Mouse (Mus musculus): ENCODE measurements around the gene Cyp2t4. TPM values are rescaled to one million over a fixed set of nuclear protein-coding genes. Genes with fewer than 3 reads are reported as not detected.

Cyp2t4 gene
- total RNA-seq, 1 experiment from 2014 or later = not detected

Other genes starting within 250 kb of the Cyp2t4 start
- not detected in 3 replicates for gene Cyp2a22, start 214.3 kb upstream of the Cyp2t4 start, total RNA-seq (2017)
- gene Cyp2a12, start 124.6 kb upstream of the Cyp2t4 start, total RNA-seq (2017) = not detected in 3 replicates
- not detected in 3 replicates for gene Cyp2f2, start 33.8 kb upstream of the Cyp2t4 start, total RNA-seq (2017)
- gene Egln2, start 13.1 kb downstream of the Cyp2t4 start, total RNA-seq (2017) = 51.9 to 73.8 TPM (median 54.0 TPM) in 3 replicates
- gene Rab4b, start 25.2 kb downstream of the Cyp2t4 start, total RNA-seq (2017) = 19.0 to 40.2 TPM (median 40.1 TPM) in 3 replicates
- not detected in 3 replicates for gene Gm21983, start 27.4 kb downstream of the Cyp2t4 start, total RNA-seq (2017)
- gene Mia, start 27.4 kb downstream of the Cyp2t4 start, total RNA-seq (2017) = 2.7 TPM in 1 of 3 replicates, not detected in the others
- gene BC024978, start 42.1 kb downstream of the Cyp2t4 start, total RNA-seq (2017) = 0.53 to 4.7 TPM (median 1.0 TPM) in 3 replicates
- 29.2 to 37.2 TPM (median 29.4 TPM) in 3 replicates for gene Snrpa, start 42.6 kb downstream of the Cyp2t4 start, total RNA-seq (2017)
- 6.7 to 9.7 TPM (median 9.1 TPM) in 3 replicates for gene Itpkc, start 74.9 kb downstream of the Cyp2t4 start, total RNA-seq (2017)
- 7.0 to 22.6 TPM (median 19.4 TPM) in 3 replicates for gene Coq8b, start 79.3 kb downstream of the Cyp2t4 start, total RNA-seq (2017)
- gene Numbl, start 104.7 kb downstream of the Cyp2t4 start, total RNA-seq (2017) = 1.2 to 2.5 TPM (median 2.1 TPM) in 3 replicates
- 0.68 TPM in 1 of 3 replicates, not detected in the others for gene Ltbp4, start 184.0 kb downstream of the Cyp2t4 start, total RNA-seq (2017)
- gene Shkbp1, start 202.3 kb downstream of the Cyp2t4 start, total RNA-seq (2017) = 33.3 to 47.0 TPM (median 39.9 TPM) in 3 replicates
- not detected in 3 replicates for gene Gm20479, start 203.7 kb downstream of the Cyp2t4 start, total RNA-seq (2017)

All from monocyte, adult 5-6 weeks (primary cell).